In the genomic region with DNA sequence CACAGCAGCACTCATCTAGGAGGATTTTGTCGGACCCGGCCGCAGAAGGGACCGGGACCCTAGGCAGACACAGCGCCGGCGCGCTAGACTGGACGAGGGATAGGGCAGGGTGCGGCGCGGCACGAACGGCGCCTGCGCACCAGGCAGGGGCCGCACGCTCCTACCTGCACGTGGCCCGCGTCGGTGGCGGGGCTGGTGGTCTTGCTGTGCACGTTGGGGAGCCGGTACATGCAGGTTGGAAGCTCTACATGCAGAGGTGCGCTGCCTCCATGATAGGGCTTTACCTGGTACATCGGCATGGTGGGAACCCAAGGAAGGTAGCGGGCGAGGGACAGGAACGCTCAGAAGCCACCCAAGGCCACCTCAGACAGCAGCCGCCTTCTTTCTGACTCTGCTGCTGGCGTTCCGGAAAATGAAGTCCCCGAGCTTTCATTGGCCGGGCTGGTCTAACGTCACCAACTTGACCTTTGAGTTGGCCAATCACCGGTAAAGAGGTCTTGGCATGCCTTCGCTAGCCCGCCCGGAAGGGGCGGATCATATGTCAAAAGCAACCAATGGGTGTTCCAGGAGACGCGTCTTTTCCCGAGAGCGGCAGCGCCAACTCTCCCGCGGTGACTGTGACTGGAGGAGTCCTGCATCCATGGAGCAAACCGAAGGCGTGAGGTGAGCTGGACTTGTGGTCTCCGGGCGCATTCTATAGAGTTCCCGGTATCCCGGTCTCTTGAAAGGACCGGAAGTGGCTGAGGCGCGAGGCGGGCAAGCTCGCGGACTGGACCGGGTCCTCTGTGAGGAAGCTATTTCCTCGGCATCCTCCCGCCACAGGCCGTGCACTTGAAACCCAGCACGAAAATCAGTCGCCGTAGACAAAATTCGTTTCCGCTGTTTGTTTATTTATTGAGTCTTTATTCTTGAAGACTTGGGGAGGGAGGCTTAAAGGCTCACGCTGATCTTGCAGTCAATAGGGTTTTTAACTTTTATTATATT, we compare ENCODE assay signal across 8 mouse cellular contexts. TPM values are rescaled to one million over a fixed set of nuclear protein-coding genes. Genes with fewer than 3 reads are reported as not detected.
DNase-seq lines count a peak whose midpoint lies in the region; ATAC-seq and TF ChIP-seq lines count a peak whose summit lies in the region.

A gene (minus strand): TSS at position 431 of the 984 bp plus-strand sequence.
A gene (plus strand): TSS at position 548 of the 984 bp plus-strand sequence.

- no peaks in the 10 kb centered on the region for H3K27me3 ChIP-seq in hindbrain, postnatal 0 days (ENCODE audit: insufficient read depth, low read length)

- no peak for TF ChIP-seq CTCF in gastrocnemius, adult 2 months (IDR thresholded peaks at IDR 0.05)
- no peak for TF ChIP-seq CTCF in hindbrain, postnatal 0 days (IDR thresholded peaks at IDR 0.05; ENCODE audit: low read depth)
- TF ChIP-seq CTCF in left cerebral cortex, adult 2 months (IDR thresholded peaks at IDR 0.05), result no peak

- ATAC-seq in common myeloid progenitor, adult 5-6 weeks (replicated peaks; ENCODE audit: low read depth, poor library complexity, severe bottlenecking), result peak; percentile 98
- peak; percentile 100 for ATAC-seq in hindbrain, postnatal 0 days
- peak; percentile 97 for ATAC-seq in megakaryocyte, adult 5-6 weeks (ENCODE audit: poor library complexity, severe bottlenecking)

- under 1% methylated on average over 70 of the region's 70 CpGs for WGBS in hindbrain, postnatal 0 days

- DNase-seq in ZHBTc4 (ENCODE audit: low read depth, low spot score), result peak; percentile 99
- DNase-seq in gastrocnemius, adult 2 months, result peak; percentile 97
- DNase-seq in hindbrain, postnatal 0 days (ENCODE audit: low spot score), result peak; percentile 99
- DNase-seq in left cerebral cortex, adult 2 months (ENCODE audit: extremely low spot score in 1 of 2, low spot score in 2 of 2), result peak; percentile 94 to 96
- DNase-seq in right cerebral cortex, adult 2 months (ENCODE audit: low spot score in 2 of 2), result peak; percentile 97 to 98
- DNase-seq in urinary bladder, postnatal 14 days (ENCODE audit: low spot score), result peak; percentile 95

- peak within 1 kb of the TSS; percentile 55 for H3K9ac ChIP-seq in hindbrain, postnatal 0 days (replicated peaks; ENCODE audit: low read length)

- peak within 1 kb of the TSS; percentile 76 for H3K4me3 ChIP-seq in gastrocnemius, adult 2 months
- peak within 1 kb of the TSS; percentile 58 for H3K4me3 ChIP-seq in hindbrain, postnatal 0 days (ENCODE audit: low read length)
- H3K4me3 ChIP-seq in left cerebral cortex, adult 2 months, result peak within 1 kb of the TSS; percentile 91

- peaks cover 9% of the 10 kb centered on the region; the same call in 1 of the 2 replicates for H3K36me3 ChIP-seq in hindbrain, postnatal 0 days (ENCODE audit: insufficient read depth, low read length)

- intact Hi-C loops in gastrocnemius, adult 2 months (cut with DNase I), result loop anchor here (2.0 to 5.0 kb wide), 2 partner anchors 177 to 352 kb away; a partner anchor contains a TSS
- intact Hi-C loops in left cerebral cortex, adult 2 months (cut with DNase I), result loop anchor here (1.0 kb wide), 1 partner anchor 66 kb away; no protein-coding TSS in a partner anchor

- peak within 1 kb of the TSS; percentile 68 for H3K4me2 ChIP-seq in hindbrain, postnatal 0 days (ENCODE audit: low read depth, low read length)

- H3K4me1 ChIP-seq in hindbrain, postnatal 0 days (ENCODE audit: insufficient read depth, low read length), result peaks cover 7% of the 10 kb centered on the region; the same call in 1 of the 2 replicates

- peak within 1 kb of the TSS; percentile 97 for H3K27ac ChIP-seq in gastrocnemius, adult 2 months
- H3K27ac ChIP-seq in hindbrain, postnatal 0 days, result peak within 1 kb of the TSS; percentile 85
- peak within 1 kb of the TSS; percentile 92 for H3K27ac ChIP-seq in left cerebral cortex, adult 2 months

- H3K9me3 ChIP-seq in hindbrain, postnatal 0 days (ENCODE audit: low read length), result no peaks in the 10 kb centered on the region

RNA-seq across cellular contexts. Expression of the first gene that starts in this region (rescaled TPM):
- 84.6 and 98.4 TPM in 2 replicates for total RNA-seq in common myeloid progenitor, adult 5-6 weeks (2017)
- total RNA-seq in gastrocnemius, adult 2 months (2021), result 100 to 1,000 TPM in 1 of 2 experiments, 10 to 100 TPM in 1; 92.4 to 118 TPM
- 46.9 and 49.9 TPM in 2 replicates for total RNA-seq in hindbrain, postnatal 0 days (2014; rRNA removed)
- polyA plus RNA-seq in hindbrain, postnatal 0 days (2015; fragmentation: Nextera tagmentation; extraction: Ambion mirVana), result 67.7 and 73.4 TPM in 2 replicates
- total RNA-seq in left cerebral cortex, adult 2 months (2021), result 10 to 100 TPM; 30.0 to 32.6 TPM
- total RNA-seq in megakaryocyte, adult 5-6 weeks (2015), result 24.9 and 27.5 TPM in 2 replicates
- total RNA-seq in megakaryocyte, adult 5-6 weeks (2017), result 34.2 and 45.4 TPM in 2 replicates

RNA-seq across cellular contexts. Expression of the second gene that starts in this region (rescaled TPM):
- total RNA-seq in common myeloid progenitor, adult 5-6 weeks (2017), result 30.0 and 38.9 TPM in 2 replicates
- 1 to 10 TPM; 3.5 to 4.7 TPM for total RNA-seq in gastrocnemius, adult 2 months (2021)
- total RNA-seq in hindbrain, postnatal 0 days (2014; rRNA removed), result 16.2 and 22.8 TPM in 2 replicates
- 23.2 and 23.7 TPM in 2 replicates for polyA plus RNA-seq in hindbrain, postnatal 0 days (2015; fragmentation: Nextera tagmentation; extraction: Ambion mirVana)
- 10 to 100 TPM; 17.0 to 19.2 TPM for total RNA-seq in left cerebral cortex, adult 2 months (2021)
- 10.3 and 16.6 TPM in 2 replicates for total RNA-seq in megakaryocyte, adult 5-6 weeks (2015)
- 17.7 and 35.3 TPM in 2 replicates for total RNA-seq in megakaryocyte, adult 5-6 weeks (2017)

Comparison
In these comparisons a context has a peak if more than half of its experiments do, and no peak if none do; other contexts are left out.
1. Peak in every context shown above with its lines: DNase-seq, ATAC-seq, H3K4me3 ChIP-seq and H3K27ac ChIP-seq.